Mouse (Mus musculus): ENCODE results near the gene Fbxw5. TPM values are rescaled to one million over a fixed set of nuclear protein-coding genes. Genes with fewer than 3 reads are reported as not detected.

The Fbxw5 gene
- total and polyA plus RNA-seq, 3 experiments, result 34.3 to 40.4 (median 37.4) TPM

- DNase-seq (ENCODE audit: extremely low read depth), result no peak
- no peak overlapping the region for H3K9ac ChIP-seq (ENCODE audit: insufficient read depth, low read depth)
- dilution Hi-C loops (cut with MboI; ENCODE audit: extremely low pct_ligation_motif_present, extremely low pct_unique_long_range_greater_than_20kb, low sequenced_read_pairs) (no loop called here), in situ Hi-C loops (cut with MboI; ENCODE audit: low pct_ligation_motif_present, low pct_unique_long_range_greater_than_20kb, low sequenced_read_pairs) (no loop called here)
- TF ChIP-seq E2F4 (IDR thresholded peaks at IDR 0.05; ENCODE audit: insufficient replicate concordance, low read depth, low read length) (no peak), SMC3 (IDR thresholded peaks at IDR 0.05; ENCODE audit: low read depth, low read length) (no peak), MAX (IDR thresholded peaks at IDR 0.05; ENCODE audit: low read length) (no peak), UBTF (IDR thresholded peaks at IDR 0.05; ENCODE audit: low read depth, low read length) (no peak), PAX5 (IDR thresholded peaks at IDR 0.05; ENCODE audit: low read length) (no peak), ELF1 (IDR thresholded peaks at IDR 0.05; ENCODE audit: low read depth, low read length) (no peak), HCFC1 (IDR thresholded peaks at IDR 0.05; ENCODE audit: low read depth, low read length) (no peak), MYC (IDR thresholded peaks at IDR 0.05; ENCODE audit: low read depth, low read length) (no peak), MAZ (IDR thresholded peaks at IDR 0.05; ENCODE audit: low read depth, low read length) (no peak), RAD21 (IDR thresholded peaks at IDR 0.05; ENCODE audit: low read depth, low read length) (no peak), IRF4 (IDR thresholded peaks at IDR 0.05; ENCODE audit: low read depth, low read length) (no peak), JUND (conservative IDR thresholded peaks at IDR 0.05; ENCODE audit: low read depth, low read length) (no peak), ZKSCAN1 (IDR thresholded peaks at IDR 0.05; ENCODE audit: borderline replicate concordance, low read depth, low read length) (no peak), NELFE (IDR thresholded peaks at IDR 0.05; ENCODE audit: low read depth, low read length) (no peak)
- H3K9me3 ChIP-seq (replicated peaks; ENCODE audit: low read length), result no peaks in the 10 kb centered on the region
- no peak overlapping the region for H3K4me3 ChIP-seq (replicated peaks in 1 of 3; ENCODE audit: low read depth in 2 of 3, low read length in 2 of 3, poor library complexity in 1 of 3)
- peaks cover 8% of the 10 kb centered on the region; the same call in 1 of the 2 replicates for H3K79me2 ChIP-seq (replicated peaks; ENCODE audit: control insufficient read depth, extremely low read depth, insufficient read depth, poor library complexity, severe bottlenecking)
- H3K4me1 ChIP-seq (ENCODE audit: control insufficient read depth in 1 of 2, insufficient read depth in 2 of 2), result peaks cover 15 to 35% of the 10 kb centered on the region in 2 experiments
- H3K27ac ChIP-seq (ENCODE audit: insufficient read depth, low read depth), result no peak overlapping the region
- no peaks in the 10 kb centered on the region for H3K27me3 ChIP-seq (replicated peaks)
- H3K4me2 ChIP-seq (ENCODE audit: insufficient read depth, low read depth, poor library complexity, severe bottlenecking), result no peak overlapping the region
- peaks cover 32 to 51% of the 10 kb centered on the region in 2 experiments for H3K36me3 ChIP-seq (replicated peaks in 1 of 2; ENCODE audit: control insufficient read depth in 1 of 2, insufficient read depth in 1 of 2, low read length in 1 of 2)
Measured at GRCm38 (mm10) chr2:25502726-25503125, 2.2 kb downstream of the Fbxw5 start.

- Histone ChIP-seq H3K27ac (ENCODE audit: insufficient read depth, low read depth) (no peak overlapping the region), H3K79me2 (replicated peaks; ENCODE audit: control insufficient read depth, extremely low read depth, insufficient read depth, poor library complexity, severe bottlenecking) (peaks cover 8% of the 10 kb centered on the region; the same call in 1 of the 2 replicates), H3K27me3 (replicated peaks) (no peaks in the 10 kb centered on the region), H3K4me3 (replicated peaks in 1 of 3; ENCODE audit: low read depth in 2 of 3, low read length in 2 of 3, poor library complexity in 1 of 3) (no peak overlapping the region), H3K9me3 (replicated peaks; ENCODE audit: low read length) (no peaks in the 10 kb centered on the region), H3K4me2 (ENCODE audit: insufficient read depth, low read depth, poor library complexity, severe bottlenecking) (no peak overlapping the region), H3K4me1 (ENCODE audit: control insufficient read depth in 1 of 2, insufficient read depth in 2 of 2) (peaks cover 15 to 26% of the 10 kb centered on the region in 2 experiments), H3K36me3 (replicated peaks in 1 of 2; ENCODE audit: control insufficient read depth in 1 of 2, insufficient read depth in 1 of 2, low read length in 1 of 2) (peaks cover 32 to 51% of the 10 kb centered on the region in 2 experiments), H3K9ac (ENCODE audit: insufficient read depth, low read depth) (no peak overlapping the region)
- DNase-seq (ENCODE audit: extremely low read depth), result no peak
- in situ Hi-C loops (cut with MboI; ENCODE audit: low pct_ligation_motif_present, low pct_unique_long_range_greater_than_20kb, low sequenced_read_pairs), result no loop called here
- dilution Hi-C loops (cut with MboI; ENCODE audit: extremely low pct_ligation_motif_present, extremely low pct_unique_long_range_greater_than_20kb, low sequenced_read_pairs), result no loop called here
- no peak for TF ChIP-seq ETS1 (conservative IDR thresholded peaks at IDR 0.05; ENCODE audit: low read depth, low read length)
- TF ChIP-seq POLR2A (IDR thresholded peaks at IDR 0.05; ENCODE audit: low read depth, low read length), result no peak
- no peak for TF ChIP-seq NRF1 (IDR thresholded peaks at IDR 0.05; ENCODE audit: low read depth, low read length)
- no peak for TF ChIP-seq ZNF384 (IDR thresholded peaks at IDR 0.05; ENCODE audit: low read depth, low read length)
- no peak for TF ChIP-seq TBP (conservative IDR thresholded peaks at IDR 0.05; ENCODE audit: low read depth, low read length)
- TF ChIP-seq MXI1 (IDR thresholded peaks at IDR 0.05; ENCODE audit: low read depth, low read length), result no peak
- TF ChIP-seq RCOR1 (conservative IDR thresholded peaks at IDR 0.05; ENCODE audit: low read depth, low read length), result no peak
- TF ChIP-seq USF1 (IDR thresholded peaks at IDR 0.05; ENCODE audit: low read depth, low read length), result no peak
- TF ChIP-seq SMC3 (IDR thresholded peaks at IDR 0.05; ENCODE audit: low read depth, low read length), result no peak
- no peak for TF ChIP-seq BHLHE40 (IDR thresholded peaks at IDR 0.05; ENCODE audit: low read depth, low read length)
- no peak for TF ChIP-seq MAFK (IDR thresholded peaks at IDR 0.05; ENCODE audit: insufficient replicate concordance, low read length)
- no peak for TF ChIP-seq JUN (IDR thresholded peaks at IDR 0.05; ENCODE audit: insufficient read depth, low read depth, low read length)
- no peak for TF ChIP-seq MAX (IDR thresholded peaks at IDR 0.05; ENCODE audit: low read length)
- no peak for TF ChIP-seq CTCF (conservative IDR thresholded peaks at IDR 0.05 in 1 of 2, IDR thresholded peaks at IDR 0.05 in 1 of 2; ENCODE audit: low read depth in 2 of 2, low read length in 2 of 2)
- no peak for TF ChIP-seq MEF2A (IDR thresholded peaks at IDR 0.05; ENCODE audit: borderline replicate concordance, low read depth, low read length)
- TF ChIP-seq PAX5 (IDR thresholded peaks at IDR 0.05; ENCODE audit: low read length), result no peak
- no peak for TF ChIP-seq HCFC1 (IDR thresholded peaks at IDR 0.05; ENCODE audit: low read depth, low read length)
- no peak for TF ChIP-seq TCF12 (IDR thresholded peaks at IDR 0.05; ENCODE audit: low read depth, low read length)
- TF ChIP-seq E2F4 (IDR thresholded peaks at IDR 0.05; ENCODE audit: insufficient replicate concordance, low read depth, low read length), result no peak
- TF ChIP-seq JUND (conservative IDR thresholded peaks at IDR 0.05; ENCODE audit: low read depth, low read length), result no peak
Measured at GRCm38 (mm10) chr2:25504538-25504937, 4.0 kb downstream of the Fbxw5 start.

Measured in CH12.LX (cell line).